In genomic region chr3:152667356-152668211, GRCm38 (mm10) we compare ENCODE assay signal across 10 mouse cellular contexts. TPM values are rescaled to one million over a fixed set of nuclear protein-coding genes. Genes with fewer than 3 reads are reported as not detected.
DNase-seq lines count a peak whose midpoint lies in the region; ATAC-seq and TF ChIP-seq lines count a peak whose summit lies in the region.
"Had no signal": no experiment of that assay in that cellular context is flagged by ENCODE, and none has a peak within 500 bp of the region (broad histone marks: within the 10 kb centered on the region; RNA-seq: fewer than 3 reads in every experiment).

No protein-coding gene starts in this region.

- H3K27ac ChIP-seq in forebrain, embryonic 12.5 days: no peak overlapping the region
- H3K27ac ChIP-seq in hindbrain, postnatal 0 days: no peak overlapping the region
- no peak overlapping the region for H3K27ac ChIP-seq in limb, embryonic 11.5 days (replicated peaks; ENCODE audit: low read depth, low read length)

- TF ChIP-seq CTCF in hindbrain, postnatal 0 days (IDR thresholded peaks at IDR 0.05; ENCODE audit: low read depth): no peak

- H3K9ac ChIP-seq in forebrain, embryonic 12.5 days: peak overlapping the region; percentile 61
- peak overlapping the region; percentile 47 for H3K9ac ChIP-seq in hindbrain, postnatal 0 days (replicated peaks; ENCODE audit: low read length)
- H3K9ac ChIP-seq in limb, embryonic 11.5 days (ENCODE audit: low read length): peak overlapping the region; percentile 65

- peak overlapping the region; percentile 78 for H3ac ChIP-seq in myocyte (ENCODE audit: control insufficient read depth, insufficient read length)

- peaks cover 37% of the 10 kb centered on the region for H3K27me3 ChIP-seq in forebrain, embryonic 12.5 days
- 0 out of 2 replicates have a peak, but pooled peaks cover 4% of the 10 kb centered on the region for H3K27me3 ChIP-seq in hindbrain, postnatal 0 days (ENCODE audit: insufficient read depth, low read length)
- peaks cover 12% of the 10 kb centered on the region for H3K27me3 ChIP-seq in limb, embryonic 11.5 days (ENCODE audit: control insufficient read depth, insufficient read depth, low read length)
- peaks cover 5% of the 10 kb centered on the region for H3K27me3 ChIP-seq in myocyte (ENCODE audit: control insufficient read depth, insufficient read depth, insufficient read length)
- H3K27me3 ChIP-seq: CH12.LX had no signal

- no peaks in the 10 kb centered on the region for H3K79me2 ChIP-seq in myocyte (ENCODE audit: control insufficient read depth, insufficient read depth)

- peak; percentile 89 for ATAC-seq in forebrain, embryonic 12.5 days (ENCODE audit: low FRiP score)
- peak; percentile 78 for ATAC-seq in hindbrain, postnatal 0 days
- peak; percentile 70 for ATAC-seq in limb, embryonic 11.5 days (ENCODE audit: insufficient number of reproducible peaks, low FRiP score, low TSS enrichment, low read depth)
- ATAC-seq in erythroid progenitor cell, adult 5-6 weeks (replicated peaks; ENCODE audit: low FRiP score, poor library complexity, severe bottlenecking): no peak

- H3K36me3 ChIP-seq in forebrain, embryonic 12.5 days (replicated peaks): no peaks in the 10 kb centered on the region
- H3K36me3 ChIP-seq in hindbrain, postnatal 0 days (ENCODE audit: insufficient read depth, low read length): no peaks in the 10 kb centered on the region
- H3K36me3 ChIP-seq in limb, embryonic 11.5 days (ENCODE audit: control insufficient read depth, insufficient read depth, low read length): no peaks in the 10 kb centered on the region
- H3K36me3 ChIP-seq in myocyte (ENCODE audit: control insufficient read depth, insufficient read depth): no peaks in the 10 kb centered on the region

- WGBS in forebrain, embryonic 12.5 days: under 1% methylated on average over 76 of the region's 82 CpGs
- under 1% methylated on average over 45 of the region's 82 CpGs for WGBS in hindbrain, postnatal 0 days
- under 1% methylated on average over 74 of the region's 82 CpGs for WGBS in limb, embryonic 11.5 days

- peak overlapping the region; percentile 58 for H3K4me3 ChIP-seq in forebrain, embryonic 12.5 days (replicated peaks)
- H3K4me3 ChIP-seq in hindbrain, postnatal 0 days (ENCODE audit: low read length): peak overlapping the region; percentile 60
- H3K4me3 ChIP-seq in limb, embryonic 11.5 days (ENCODE audit: low read depth, low read length): peak overlapping the region; percentile 46
- peak overlapping the region; percentile 6 for H3K4me3 ChIP-seq in myocyte

- H3K9me3 ChIP-seq in forebrain, embryonic 12.5 days: no peaks in the 10 kb centered on the region
- no peaks in the 10 kb centered on the region for H3K9me3 ChIP-seq in hindbrain, postnatal 0 days (ENCODE audit: low read length)
- H3K9me3 ChIP-seq in limb, embryonic 11.5 days (ENCODE audit: control insufficient read depth, low read length): no peaks in the 10 kb centered on the region

- no peak for TF ChIP-seq POLR2A in myocyte (IDR thresholded peaks at IDR 0.05; ENCODE audit: insufficient read length, low read depth)

- DNase-seq in gastrocnemius, postnatal 10 days: peak; percentile 42
- no peak for DNase-seq in gastrocnemius, postnatal 25 days
- peak; percentile 28 for DNase-seq in adrenal gland, adult 2 months
- DNase-seq in hindbrain, postnatal 0 days (ENCODE audit: low spot score): peak; percentile 78
- DNase-seq in limb, embryonic 11.5 days (ENCODE audit: low spot score): peak; percentile 73

- peak overlapping the region; percentile 95 for H3K4me2 ChIP-seq in forebrain, embryonic 12.5 days
- peak overlapping the region; percentile 81 for H3K4me2 ChIP-seq in hindbrain, postnatal 0 days (ENCODE audit: low read depth, low read length)
- peak overlapping the region; percentile 99 for H3K4me2 ChIP-seq in limb, embryonic 11.5 days (ENCODE audit: low read depth, severe bottlenecking)
- peak overlapping the region; percentile 83 for H3K4me2 ChIP-seq in myocyte (ENCODE audit: low read depth)

- peaks cover 15% of the 10 kb centered on the region for H3K4me1 ChIP-seq in forebrain, embryonic 12.5 days
- no peaks in the 10 kb centered on the region for H3K4me1 ChIP-seq in hindbrain, postnatal 0 days (ENCODE audit: insufficient read depth, low read length)
- H3K4me1 ChIP-seq in limb, embryonic 11.5 days (ENCODE audit: control insufficient read depth, insufficient read depth, low read length): 0 out of 2 replicates have a peak, but pooled peaks cover 3% of the 10 kb centered on the region

TF ChIP-seq in myocyte, 11 proteins besides CTCF, POLR2A, EP300 and RAD21:
- peak in 1 of 3 experiments; percentile 20 for TF ChIP-seq MYOD1 (IDR thresholded peaks at IDR 0.05; ENCODE audit: control insufficient read depth in 1 of 3, insufficient read length in 2 of 3, low read depth in 2 of 3)
- TF ChIP-seq SRF (IDR thresholded peaks at IDR 0.05; ENCODE audit: control insufficient read depth, insufficient read length, low read depth): no peak
- peak in 1 of 3 experiments; percentile 17 for TF ChIP-seq MYOG (IDR thresholded peaks at IDR 0.05; ENCODE audit: control insufficient read depth in 1 of 3, insufficient read depth in 1 of 3, insufficient read length in 2 of 3, low read depth in 2 of 3)

RNA-seq across cellular contexts. Expression of gene Ak5, which starts 0.6 kb away (rescaled TPM):
- 1 to 10 TPM; 1.7 to 5.3 TPM for total RNA-seq in gastrocnemius, postnatal 10 days (2021)
- under 1 TPM; 0.16 to 0.33 TPM for total RNA-seq in gastrocnemius, postnatal 25 days (2021)
- total RNA-seq in adrenal gland, adult 2 months (2021): 1 to 10 TPM; 3.2 to 4.8 TPM
- polyA plus RNA-seq in adrenal gland, adult 2 months (2012; rRNA removed): 0.48 and 0.72 TPM in 2 replicates
- polyA plus RNA-seq in forebrain, embryonic 12.5 days (2016; fragmentation: Nextera tagmentation; extraction: Ambion mirVana): 0.94 and 1.2 TPM in 2 replicates
- total RNA-seq in hindbrain, postnatal 0 days (2014; rRNA removed): 14.8 and 20.4 TPM in 2 replicates
- polyA plus RNA-seq in hindbrain, postnatal 0 days (2015; fragmentation: Nextera tagmentation; extraction: Ambion mirVana): 18.8 and 20.3 TPM in 2 replicates
- 2.0 and 2.4 TPM in 2 replicates for polyA plus RNA-seq in limb, embryonic 11.5 days (2014; fragmentation: Nextera tagmentation; extraction: Ambion mirVana)
- polyA plus RNA-seq in myocyte (2012; fragmentation: generic; extraction: Trizol): 2.2 TPM
- not detected in 2 replicates for total RNA-seq in erythroid progenitor cell, adult 5-6 weeks (2015; ENCODE audit: low replicate concordance)
- not detected in 2 replicates for total RNA-seq in erythroid progenitor cell, adult 5-6 weeks (2017; ENCODE audit: low replicate concordance)
- polyA plus RNA-seq: large intestine, adult 2 months had no signal

RNA-seq across cellular contexts. Expression of gene Pigk, which starts 46.3 kb away (rescaled TPM):
- 10 to 100 TPM; 26.8 to 27.9 TPM for total RNA-seq in gastrocnemius, postnatal 10 days (2021)
- total RNA-seq in gastrocnemius, postnatal 25 days (2021): 10 to 100 TPM; 19.2 to 20.2 TPM
- total RNA-seq in adrenal gland, adult 2 months (2021): 10 to 100 TPM; 62.5 to 63.6 TPM
- polyA plus RNA-seq in adrenal gland, adult 2 months (2012; rRNA removed): 11.8 and 18.8 TPM in 2 replicates
- polyA plus RNA-seq in forebrain, embryonic 12.5 days (2016; fragmentation: Nextera tagmentation; extraction: Ambion mirVana): 32.5 and 34.1 TPM in 2 replicates
- total RNA-seq in hindbrain, postnatal 0 days (2014; rRNA removed): 35.8 and 38.2 TPM in 2 replicates
- 57.8 and 62.1 TPM in 2 replicates for polyA plus RNA-seq in hindbrain, postnatal 0 days (2015; fragmentation: Nextera tagmentation; extraction: Ambion mirVana)
- polyA plus RNA-seq in limb, embryonic 11.5 days (2014; fragmentation: Nextera tagmentation; extraction: Ambion mirVana): 32.8 and 45.3 TPM in 2 replicates
- polyA plus RNA-seq in myocyte (2012; fragmentation: generic; extraction: Trizol): 20.7 TPM
- total RNA-seq in erythroid progenitor cell, adult 5-6 weeks (2015; ENCODE audit: low replicate concordance): 9.4 and 21.4 TPM in 2 replicates
- total RNA-seq in erythroid progenitor cell, adult 5-6 weeks (2017; ENCODE audit: low replicate concordance): 17.6 and 27.5 TPM in 2 replicates

Comparison
In these comparisons a context has a peak if more than half of its experiments do, and no peak if none do; other contexts are left out.
1. H3K4me3 ChIP-seq: peak in every context shown above with its lines; median percentile 60 in hindbrain, postnatal 0 days; 58 in forebrain, embryonic 12.5 days; 46 in limb, embryonic 11.5 days; 6 in myocyte.